Mouse (Mus musculus) E14TG2a.4 (cell line): Measurements from ENCODE around the gene Wdr62.

Source experiments
- CTCF ChIP-seq: conservative IDR thresholded peaks from 2 replicates; pipeline ENCODE4 v1.5.1; 2014; ENCODE audit warnings: low read length
- NANOG ChIP-seq: IDR thresholded peaks from 2 replicates; pipeline ENCODE4 v1.6.1; 2014; ENCODE audit warnings: borderline replicate concordance, low read length, mixed read lengths

DNA sequence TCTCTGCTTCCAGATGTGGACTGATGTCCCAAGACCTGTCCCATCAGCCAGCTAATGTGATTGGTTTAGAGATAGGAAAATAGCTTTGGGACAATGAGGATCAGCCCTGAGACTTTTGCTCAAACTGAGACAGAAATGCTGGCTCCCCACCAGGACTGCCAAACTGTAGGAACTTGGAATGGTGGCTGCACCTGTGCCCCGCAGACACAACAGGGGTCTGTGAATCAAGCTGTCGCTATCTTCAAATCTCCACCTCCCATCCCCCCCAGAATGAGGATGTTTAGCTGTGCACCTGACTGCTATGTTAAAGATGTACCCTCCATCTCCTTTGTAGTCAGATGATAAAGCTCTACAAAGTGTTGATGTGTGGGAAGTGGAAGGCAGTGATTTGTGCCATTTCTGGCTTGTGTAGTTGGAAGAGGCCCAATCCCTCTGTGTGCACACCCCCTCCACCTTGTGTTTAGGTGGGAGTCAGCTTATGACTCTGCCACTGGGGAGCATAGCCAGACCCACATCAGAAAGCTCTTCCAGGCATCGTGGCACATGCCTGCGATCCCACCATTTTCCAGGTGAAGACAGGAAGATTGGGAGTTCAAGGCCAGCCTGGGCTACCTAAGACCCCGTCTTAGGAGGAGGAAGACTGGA lies 44.2 kb upstream of the Wdr62 start:
- TF ChIP-seq CTCF (no peak), NANOG (no peak)
